ENCODE assay signal across 20 mouse cellular contexts in the genomic region with DNA sequence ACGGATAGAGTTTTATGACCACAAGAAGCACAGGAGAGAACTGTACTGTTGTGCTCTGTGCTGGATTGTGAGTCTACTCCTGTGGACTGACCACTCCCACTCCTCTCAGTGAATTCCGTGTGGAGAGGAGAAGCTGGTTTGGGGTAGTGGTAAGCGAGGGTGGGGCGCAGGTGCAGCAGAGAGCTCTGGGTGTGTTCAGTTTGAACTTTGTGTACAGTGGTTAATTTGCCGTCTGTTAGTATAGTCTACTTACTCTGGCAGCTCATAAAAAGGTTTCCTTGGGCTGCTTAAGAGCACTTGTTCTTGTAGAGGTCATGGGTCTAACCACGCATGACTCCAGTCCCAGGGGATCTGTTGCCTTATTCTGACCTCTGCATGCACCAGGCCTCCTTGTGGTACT. TPM values are rescaled to one million over a fixed set of nuclear protein-coding genes. Genes with fewer than 3 reads are reported as not detected.
A peak's percentile ranks its signal among the peaks of the same experiment; 100 is the strongest.
DNase-seq lines count a peak whose midpoint lies in the region; ATAC-seq and TF ChIP-seq lines count a peak whose summit lies in the region.
"Had no signal": no experiment of that assay in that cellular context is flagged by ENCODE, and none has a peak within 500 bp of the region (broad histone marks: within the 10 kb centered on the region; RNA-seq: fewer than 3 reads in every experiment).

No protein-coding gene starts in this region.

- dilution Hi-C loops in CH12.LX (cut with MboI; ENCODE audit: extremely low pct_ligation_motif_present, extremely low pct_unique_long_range_greater_than_20kb, low sequenced_read_pairs), result no loop called here

- TF ChIP-seq CTCF in kidney, adult 2 months (conservative IDR thresholded peaks at IDR 0.05; ENCODE audit: insufficient read depth, insufficient read length, low read depth, low read length), result no peak
- no peak for TF ChIP-seq CTCF in CH12.LX (conservative IDR thresholded peaks at IDR 0.05 in 1 of 2, IDR thresholded peaks at IDR 0.05 in 1 of 2; ENCODE audit: low read depth in 2 of 2, low read length in 2 of 2)
- TF ChIP-seq CTCF in lung, postnatal 0 days (IDR thresholded peaks at IDR 0.05), result peak; percentile 38

- 0 out of 2 replicates have a peak, but pooled peaks cover 4% of the 10 kb centered on the region for H3K4me1 ChIP-seq in kidney, adult 2 months (ENCODE audit: control insufficient read depth, insufficient read depth, low read length)
- peaks cover 0 to 17% of the 10 kb centered on the region in 2 experiments; a peak in 2 of 4 replicates for H3K4me1 ChIP-seq in CH12.LX (ENCODE audit: control insufficient read depth in 1 of 2, insufficient read depth in 2 of 2)
- H3K4me1 ChIP-seq in lung, postnatal 0 days (ENCODE audit: insufficient read depth, low read depth, low read length), result peaks cover 12% of the 10 kb centered on the region

- peak; percentile 88 for ATAC-seq in lung, postnatal 0 days
- ATAC-seq: midbrain, embryonic 15.5 days had no signal

- H3K27ac ChIP-seq in kidney, adult 2 months (ENCODE audit: insufficient read depth, low read depth, low read length), result no peak overlapping the region
- H3K27ac ChIP-seq in CH12.LX (ENCODE audit: insufficient read depth, low read depth), result no peak overlapping the region
- no peak overlapping the region; the same call in 1 of the 2 replicates for H3K27ac ChIP-seq in lung, postnatal 0 days (ENCODE audit: low read length)
- H3K27ac ChIP-seq: embryonic facial prominence, embryonic 10.5 days; hindbrain, embryonic 14.5 days; left cerebral cortex, adult 2 months; liver, embryonic 13.5 days; midbrain, embryonic 15.5 days had no signal

- no peak overlapping the region for H3K4me2 ChIP-seq in CH12.LX (ENCODE audit: insufficient read depth, low read depth, poor library complexity, severe bottlenecking)
- no peak overlapping the region for H3K4me2 ChIP-seq in lung, postnatal 0 days (replicated peaks; ENCODE audit: low read depth, low read length)
- H3K4me2 ChIP-seq: hindbrain, embryonic 14.5 days; liver, embryonic 13.5 days; midbrain, embryonic 15.5 days had no signal

- no peak for TF ChIP-seq EP300 in CH12.LX (IDR thresholded peaks at IDR 0.05; ENCODE audit: low read length)
- no peak for TF ChIP-seq EP300 in lung, postnatal 0 days (IDR thresholded peaks at IDR 0.05)

- 60% methylated on average over 6 of the region's 6 CpGs for whole genome bisulfite sequencing in kidney, adult 2 months
- 50% methylated on average over 6 of the region's 6 CpGs for WGBS in lung, postnatal 0 days

- no peak overlapping the region for H3K4me3 ChIP-seq in kidney, adult 2 months (ENCODE audit: insufficient read depth, low read depth, low read length)
- no peak overlapping the region for H3K4me3 ChIP-seq in CH12.LX (replicated peaks in 1 of 3; ENCODE audit: low read depth in 2 of 3, low read length in 2 of 3, poor library complexity in 1 of 3)
- H3K4me3 ChIP-seq in lung, postnatal 0 days (ENCODE audit: low read depth, low read length), result no peak overlapping the region
- H3K4me3 ChIP-seq: embryonic facial prominence, embryonic 10.5 days; left cerebral cortex, adult 2 months; liver, embryonic 13.5 days; midbrain, embryonic 15.5 days; myocyte had no signal

- H3K9me3 ChIP-seq in CH12.LX (replicated peaks; ENCODE audit: low read length), result no peaks in the 10 kb centered on the region
- no peaks in the 10 kb centered on the region for H3K9me3 ChIP-seq in lung, postnatal 0 days (ENCODE audit: low read length)
- H3K9me3 ChIP-seq: embryonic facial prominence, embryonic 10.5 days; G1E; liver, embryonic 13.5 days; midbrain, embryonic 15.5 days had no signal

- TF ChIP-seq POLR2A in kidney, adult 2 months (IDR thresholded peaks at IDR 0.05; ENCODE audit: low read depth, low read length), result no peak
- no peak for TF ChIP-seq POLR2A in CH12.LX (IDR thresholded peaks at IDR 0.05; ENCODE audit: low read depth, low read length)

- H3K36me3 ChIP-seq in kidney, adult 2 months (ENCODE audit: control insufficient read depth, insufficient read depth, low read length), result no peaks in the 10 kb centered on the region
- no peaks in the 10 kb centered on the region for H3K36me3 ChIP-seq in CH12.LX (replicated peaks in 1 of 2; ENCODE audit: control insufficient read depth in 1 of 2, insufficient read depth in 1 of 2, low read length in 1 of 2)
- H3K36me3 ChIP-seq in lung, postnatal 0 days (ENCODE audit: insufficient read depth, low read length), result no peaks in the 10 kb centered on the region
- H3K36me3 ChIP-seq: embryonic facial prominence, embryonic 10.5 days; liver, embryonic 13.5 days; midbrain, embryonic 15.5 days had no signal

- H3K27me3 ChIP-seq in kidney, adult 2 months (replicated peaks; ENCODE audit: control insufficient read depth, insufficient read depth, low read length), result no peaks in the 10 kb centered on the region
- H3K27me3 ChIP-seq in CH12.LX (replicated peaks), result no peaks in the 10 kb centered on the region
- H3K27me3 ChIP-seq in lung, postnatal 0 days (replicated peaks; ENCODE audit: insufficient read depth, low read length), result no peaks in the 10 kb centered on the region
- H3K27me3 ChIP-seq: liver, embryonic 13.5 days; midbrain, embryonic 15.5 days had no signal

- TF ChIP-seq RAD21 in CH12.LX (IDR thresholded peaks at IDR 0.05; ENCODE audit: low read depth, low read length), result no peak

- in situ Hi-C loops in CH12.LX (cut with MboI; ENCODE audit: low pct_ligation_motif_present, low pct_unique_long_range_greater_than_20kb, low sequenced_read_pairs), result no loop called here

- no peaks in the 10 kb centered on the region for H3K79me2 ChIP-seq in CH12.LX (replicated peaks; ENCODE audit: control insufficient read depth, extremely low read depth, insufficient read depth, poor library complexity, severe bottlenecking)

- peak; percentile 37 for DNase-seq in adrenal gland, postnatal 10 days
- DNase-seq in adrenal gland, adult 2 months, result no peak
- DNase-seq in kidney, adult 2 months, result peak; percentile 15
- no peak for DNase-seq in kidney, adult 9 months
- peak; percentile 44 for DNase-seq in CH12.LX (ENCODE audit: extremely low read depth)
- DNase-seq in lung, postnatal 0 days (ENCODE audit: low spot score), result peak; percentile 77
- no peak for DNase-seq in layer of hippocampus, adult 11-12 months (ENCODE audit: low spot score)
- no peak for DNase-seq in layer of hippocampus, postnatal 10 days (ENCODE audit: low spot score in 2 of 2)
- DNase-seq: cerebellum, adult 2 months; kidney, adult 11 months; kidney, postnatal 10 days; left cerebral cortex, postnatal 4 days; liver, embryonic 13.5 days; thymus, adult 18-20 months had no signal

- H3K9ac ChIP-seq in CH12.LX (ENCODE audit: insufficient read depth, low read depth), result no peak overlapping the region
- no peak overlapping the region for H3K9ac ChIP-seq in lung, postnatal 0 days (replicated peaks; ENCODE audit: low read depth)
- H3K9ac ChIP-seq: hindbrain, embryonic 14.5 days; liver, embryonic 13.5 days; midbrain, embryonic 15.5 days had no signal

TF ChIP-seq in CH12.LX, 34 proteins besides CTCF, POLR2A, EP300 and RAD21:
- TF ChIP-seq MAZ (IDR thresholded peaks at IDR 0.05; ENCODE audit: low read depth, low read length), result no peak
- TF ChIP-seq MAFK (IDR thresholded peaks at IDR 0.05; ENCODE audit: insufficient replicate concordance, low read length), result no peak
- TF ChIP-seq ZNF384 (IDR thresholded peaks at IDR 0.05; ENCODE audit: low read depth, low read length), result no peak
- no peak for TF ChIP-seq ELF1 (IDR thresholded peaks at IDR 0.05; ENCODE audit: low read depth, low read length)
- no peak for TF ChIP-seq SMC3 (IDR thresholded peaks at IDR 0.05; ENCODE audit: low read depth, low read length)
- TF ChIP-seq MEF2A (IDR thresholded peaks at IDR 0.05; ENCODE audit: borderline replicate concordance, low read depth, low read length), result no peak
- TF ChIP-seq CHD2 (IDR thresholded peaks at IDR 0.05; ENCODE audit: low read length), result no peak
- TF ChIP-seq UBTF (IDR thresholded peaks at IDR 0.05; ENCODE audit: low read depth, low read length), result no peak
- TF ChIP-seq POLR2AphosphoS2 (IDR thresholded peaks at IDR 0.05; ENCODE audit: low read depth, low read length), result no peak
- TF ChIP-seq GABPA (IDR thresholded peaks at IDR 0.05; ENCODE audit: insufficient replicate concordance, low read depth, low read length), result no peak
- no peak for TF ChIP-seq ZMIZ1 (IDR thresholded peaks at IDR 0.05; ENCODE audit: low read depth, low read length)
- no peak for TF ChIP-seq RCOR1 (conservative IDR thresholded peaks at IDR 0.05; ENCODE audit: low read depth, low read length)

RNA-seq across cellular contexts. Expression of gene Mboat2, which starts 36.0 kb away (rescaled TPM):
- 10 to 100 TPM; 14.9 to 18.7 TPM for total RNA-seq in adrenal gland, postnatal 10 days (2021)
- 10 to 100 TPM; 12.5 to 23.0 TPM for total RNA-seq in adrenal gland, adult 2 months (2021)
- 3.5 and 4.2 TPM in 2 replicates for polyA plus RNA-seq in adrenal gland, adult 2 months (2012; rRNA removed)
- polyA plus RNA-seq in kidney, adult 2 months (2012; rRNA removed), result 5.2 and 6.2 TPM in 2 replicates
- total RNA-seq in CH12.LX (2012; rRNA removed) (0.25 and 0.76 TPM in 2 replicates), CH12.LX (2014; rRNA removed) (2.3 and 4.0 TPM in 2 replicates)
- polyA plus RNA-seq in CH12.LX (2012; ENCODE audit: insufficient read length, low read depth), result 0.39 and 0.55 TPM in 2 replicates
- polyA plus RNA-seq in lung, postnatal 0 days (2015; fragmentation: Nextera tagmentation; extraction: Ambion mirVana), result 32.1 and 36.0 TPM in 2 replicates
- total RNA-seq in layer of hippocampus, postnatal 10 days (2021), result 10 to 100 TPM; 55.7 to 57.8 TPM

Comparison
In these comparisons a context has a peak if more than half of its experiments do, and no peak if none do; other contexts are left out.
1. DNase-seq: peak in adrenal gland, postnatal 10 days (single experiment), kidney, adult 2 months (single experiment), CH12.LX (single experiment) and lung, postnatal 0 days (single experiment); none in adrenal gland, adult 2 months (single experiment), kidney, adult 9 months (single experiment), layer of hippocampus, adult 11-12 months (single experiment) and layer of hippocampus, postnatal 10 days (0 of 2).